Mouse (Mus musculus) testis, adult 2 months (tissue): ENCODE results near the gene Gcdh.

Experiments
- CTCF ChIP-seq: fragments of 200-500 bp; IDR thresholded peaks from 2 replicates; pipeline ENCODE4 v1.5.1; 2012; ENCODE audit warnings: low read depth, mild to moderate bottlenecking, inconsistent platforms, low read length, moderate library complexity; ENCODE audit not compliant: control insufficient read depth, insufficient read depth, insufficient replicate concordance
- POLR2A ChIP-seq: fragments of 200-500 bp; IDR thresholded peaks from 2 replicates; pipeline ENCODE4 v1.6.1; 2012; ENCODE audit warnings: low read depth, mild to moderate bottlenecking, inconsistent platforms, low read length, moderate library complexity; ENCODE audit not compliant: control insufficient read depth

DNA sequence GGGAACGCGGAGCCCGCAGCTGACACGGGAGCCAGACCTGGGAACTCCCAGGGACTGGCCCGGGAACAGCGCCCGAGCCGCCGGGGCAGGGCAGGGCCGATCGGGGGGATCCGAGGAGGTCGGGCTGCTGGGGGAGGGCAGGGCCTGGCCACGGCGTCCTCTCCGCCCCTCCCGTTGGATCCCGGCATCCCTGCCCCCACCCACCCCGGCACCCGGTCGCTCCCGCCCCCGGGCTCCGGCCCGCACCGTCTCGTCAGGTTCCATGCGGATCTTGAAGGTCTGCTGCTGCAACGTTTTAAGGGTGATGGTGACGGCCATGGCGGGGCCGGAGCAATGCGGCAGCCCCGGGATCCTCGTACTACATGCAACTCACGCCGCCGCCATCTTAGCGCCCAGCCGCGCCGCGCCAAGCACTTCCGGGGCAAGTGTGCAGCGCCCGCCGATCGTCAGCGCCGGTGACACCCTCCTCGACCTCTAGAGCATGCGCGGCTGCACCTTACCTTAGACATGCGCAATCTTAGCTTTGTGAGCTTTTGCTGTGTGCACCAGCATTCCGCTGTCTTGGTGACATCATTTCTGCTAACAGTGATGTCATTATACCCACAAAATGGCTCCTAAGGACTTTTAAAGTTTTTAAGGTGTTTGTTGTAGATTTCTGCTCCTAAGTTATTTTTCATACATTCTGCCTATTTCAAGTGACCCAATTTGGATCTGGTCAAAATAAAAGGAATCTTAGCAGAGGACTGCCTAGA lies 53.3 kb downstream of the Gcdh start, which contains the start of gene Rad23a:
- no peak for TF ChIP-seq CTCF
- TF ChIP-seq POLR2A, result peak; percentile 83
